Mouse (Mus musculus) lung, embryonic 15.5 days (tissue): ENCODE data around the gene Nln. TPM values are rescaled to one million over a fixed set of nuclear protein-coding genes. Genes with fewer than 3 reads are reported as not detected.
A peak's percentile ranks its signal among the peaks of the same experiment; 100 is the strongest.

ENCODE experiments used
- ATAC-seq: fragments of 200-750 bp; cut with Nextera tagmentation; 2 replicates; pipeline ENCODE4 v1.8.0; 2017; ENCODE audit warnings: moderate number of reproducible peaks, borderline replicate concordance; ENCODE audit not compliant: low FRiP score, low TSS enrichment; ENCODE audit errors: extremely low read depth
- H3K27ac ChIP-seq: fragments of 300-500 bp; sonication (generic); 2 replicates; pipeline ENCODE4 v1.5.1; 2015; ENCODE audit warnings: moderate library complexity, mild to moderate bottlenecking, inconsistent platforms
- H3K27me3 ChIP-seq: fragments of 300-500 bp; sonication (generic); 2 replicates; pipeline ENCODE4 v1.6.1; 2015; ENCODE audit warnings: inconsistent platforms
- H3K36me3 ChIP-seq: fragments of 300-500 bp; sonication (generic); 2 replicates; pipeline ENCODE4 v1.6.1; 2015; ENCODE audit warnings: inconsistent platforms
- H3K4me1 ChIP-seq: fragments of 300-500 bp; sonication (generic); 2 replicates; pipeline ENCODE4 v1.6.1; 2015; ENCODE audit warnings: inconsistent platforms
- H3K4me2 ChIP-seq: fragments of 300-500 bp; sonication (generic); 2 replicates; pipeline ENCODE4 v1.6.1; 2015; ENCODE audit warnings: inconsistent platforms, mild to moderate bottlenecking, moderate library complexity
- H3K4me3 ChIP-seq: fragments of 300-500 bp; sonication (generic); 2 replicates; pipeline ENCODE4 v1.5.1; 2015; ENCODE audit warnings: mild to moderate bottlenecking, inconsistent platforms
- H3K9ac ChIP-seq: fragments of 300-500 bp; sonication (generic); 2 replicates; pipeline ENCODE4 v1.6.1; 2015; ENCODE audit warnings: inconsistent platforms
- H3K9me3 ChIP-seq: fragments of 300-500 bp; sonication (generic); 2 replicates; pipeline ENCODE4 v1.6.1; 2016; ENCODE audit warnings: inconsistent platforms
- WGBS: fragments of 180-500 bp; shearing (Covaris S2); methylation state at CpG from one replicate; pipeline ENCODE4 v1.1.7; 2015; 5-methylcytosine and 5-hydroxymethylcytosine counted together
- polyA plus RNA-seq: library from polyadenylated mRNA; unstranded; fragments of >200 nt; fragmentation: Nextera tagmentation; extraction: Ambion mirVana; gene quantifications from 2 replicates; pipeline ENCODE4 v1.2.1, GENCODE M21; 2015

Nln gene
- polyA plus RNA-seq: 18.6 and 18.7 TPM in 2 replicates

GRCm38 (mm10) chr13:104109288-104109815 is at the start of gene Nln, which contains the start of gene Sgtb:
Gene Nln, minus strand, starts transcription at chr13:104109614.
Gene Sgtb, plus strand, starts transcription at chr13:104109741.
- H3K36me3 ChIP-seq: no peaks in the 10 kb centered on the region
- H3K4me1 ChIP-seq: peaks cover 20% of the 10 kb centered on the region
- no peaks in the 10 kb centered on the region for H3K9me3 ChIP-seq
- H3K27ac ChIP-seq: peak within 1 kb of the TSS; percentile 63
- H3K27me3 ChIP-seq: no peaks in the 10 kb centered on the region
- peak within 1 kb of the TSS; percentile 92 for H3K4me2 ChIP-seq
- peak within 1 kb of the TSS; percentile 61 for H3K9ac ChIP-seq
- H3K4me3 ChIP-seq: peak within 1 kb of the TSS; percentile 79
- 1% methylated on average over 32 of the region's 44 CpGs for WGBS
- ATAC-seq: peak; percentile 98

GRCm38 (mm10) chr13:104155686-104156085 is 46.3 kb upstream of the Nln start:
- Histone ChIP-seq H3K4me3 (no peak overlapping the region), H3K9ac (no peak overlapping the region), H3K27me3 (no peaks in the 10 kb centered on the region), H3K9me3 (no peaks in the 10 kb centered on the region), H3K4me1 (no peaks in the 10 kb centered on the region), H3K36me3 (peaks cover 27% of the 10 kb centered on the region), H3K27ac (no peak overlapping the region), H3K4me2 (no peak overlapping the region)
- no peak for ATAC-seq
- WGBS: 63% methylated on average over 1 of the region's 1 CpGs

GRCm38 (mm10) chr13:104155106-104155505 is 45.7 kb upstream of the Nln start:
- Histone ChIP-seq H3K4me3 (no peak overlapping the region), H3K4me1 (no peaks in the 10 kb centered on the region), H3K36me3 (peaks cover 23% of the 10 kb centered on the region)

GRCm38 (mm10) chr13:104154180-104154579 is 44.8 kb upstream of the Nln start:
- Histone ChIP-seq H3K4me1 (no peaks in the 10 kb centered on the region), H3K9ac (no peak overlapping the region), H3K4me2 (no peak overlapping the region), H3K27ac (no peak overlapping the region), H3K4me3 (no peak overlapping the region), H3K36me3 (peaks cover 18% of the 10 kb centered on the region), H3K9me3 (no peaks in the 10 kb centered on the region), H3K27me3 (no peaks in the 10 kb centered on the region)
- 94% methylated on average over 5 of the region's 5 CpGs for WGBS
- no peak for ATAC-seq

More at GRCm38 (mm10) chr13:104155106-104155505, 45.7 kb upstream of the Nln start:
- 84% methylated on average over 7 of the region's 7 CpGs for WGBS
- no peak overlapping the region for H3K9ac ChIP-seq
- no peak overlapping the region for H3K27ac ChIP-seq
- H3K4me2 ChIP-seq: no peak overlapping the region
- no peak for ATAC-seq
- H3K9me3 ChIP-seq: no peaks in the 10 kb centered on the region
- no peaks in the 10 kb centered on the region for H3K27me3 ChIP-seq

GRCm38 (mm10) chr13:104145646-104146045 is 36.2 kb upstream of the Nln start:
- Histone ChIP-seq H3K27ac (no peak overlapping the region), H3K36me3 (peaks cover 74% of the 10 kb centered on the region), H3K27me3 (no peaks in the 10 kb centered on the region), H3K4me1 (no peaks in the 10 kb centered on the region), H3K9ac (no peak overlapping the region), H3K9me3 (no peaks in the 10 kb centered on the region), H3K4me3 (no peak overlapping the region), H3K4me2 (no peak overlapping the region)
- no peak for ATAC-seq
- 92% methylated on average over 3 of the region's 3 CpGs for WGBS

- 74% methylated on average over 9 of the region's 9 CpGs for WGBS
- Histone ChIP-seq H3K36me3 (peaks cover 75% of the 10 kb centered on the region), H3K9me3 (no peaks in the 10 kb centered on the region), H3K4me2 (no peak overlapping the region), H3K4me3 (no peak overlapping the region), H3K27me3 (no peaks in the 10 kb centered on the region), H3K9ac (no peak overlapping the region), H3K27ac (no peak overlapping the region), H3K4me1 (no peaks in the 10 kb centered on the region)
- no peak for ATAC-seq
Observed at GRCm38 (mm10) chr13:104144871-104145270, 35.5 kb upstream of the Nln start.

- 33% methylated on average over 13 of the region's 13 CpGs for WGBS
- Histone ChIP-seq H3K27me3 (no peaks in the 10 kb centered on the region), H3K4me1 (no peaks in the 10 kb centered on the region), H3K36me3 (peaks cover 33% of the 10 kb centered on the region), H3K9me3 (no peaks in the 10 kb centered on the region), H3K4me2 (peak overlapping the region; percentile 23; the same call in 1 of the 2 replicates), H3K9ac (no peak overlapping the region), H3K4me3 (no peak overlapping the region), H3K27ac (no peak overlapping the region)
- ATAC-seq: no peak
Observed at GRCm38 (mm10) chr13:104139369-104140209, 30.2 kb upstream of the Nln start.

- Histone ChIP-seq H3K4me3 (no peak overlapping the region), H3K4me1 (no peaks in the 10 kb centered on the region), H3K4me2 (no peak overlapping the region), H3K9me3 (no peaks in the 10 kb centered on the region), H3K27me3 (no peaks in the 10 kb centered on the region), H3K9ac (no peak overlapping the region), H3K36me3 (no peaks in the 10 kb centered on the region), H3K27ac (no peak overlapping the region)
- 80% methylated on average over 4 of the region's 4 CpGs for WGBS
- no peak for ATAC-seq
Observed at GRCm38 (mm10) chr13:104134510-104135085, 25.2 kb upstream of the Nln start.

GRCm38 (mm10) chr13:104132561-104132960 is 23.1 kb upstream of the Nln start:
- no peak overlapping the region for H3K27ac ChIP-seq
- H3K9me3 ChIP-seq: no peaks in the 10 kb centered on the region
- no peak for ATAC-seq
- H3K4me1 ChIP-seq: no peaks in the 10 kb centered on the region
- 85% methylated on average over 2 of the region's 2 CpGs for WGBS
- H3K4me3 ChIP-seq: no peak overlapping the region
- H3K4me2 ChIP-seq: no peak overlapping the region
- no peaks in the 10 kb centered on the region for H3K27me3 ChIP-seq
- no peak overlapping the region for H3K9ac ChIP-seq
- no peaks in the 10 kb centered on the region for H3K36me3 ChIP-seq

GRCm38 (mm10) chr13:104123662-104124381 is 14.4 kb upstream of the Nln start:
- Histone ChIP-seq H3K9ac (no peak overlapping the region), H3K9me3 (no peaks in the 10 kb centered on the region)

GRCm38 (mm10) chr13:104122078-104122840 is 12.8 kb upstream of the Nln start:
- no peak overlapping the region for H3K4me3 ChIP-seq
- ATAC-seq: no peak
- no peak overlapping the region for H3K27ac ChIP-seq
- 46% methylated on average over 17 of the region's 17 CpGs for whole genome bisulfite sequencing
- H3K9me3 ChIP-seq: no peaks in the 10 kb centered on the region
- no peak overlapping the region for H3K4me2 ChIP-seq
- H3K4me1 ChIP-seq: no peaks in the 10 kb centered on the region
- H3K9ac ChIP-seq: no peak overlapping the region
- H3K27me3 ChIP-seq: no peaks in the 10 kb centered on the region
- 0 out of 2 replicates have a peak, but pooled peaks cover 3% of the 10 kb centered on the region for H3K36me3 ChIP-seq

More at GRCm38 (mm10) chr13:104123662-104124381, 14.4 kb upstream of the Nln start:
- no peaks in the 10 kb centered on the region for H3K36me3 ChIP-seq
- ATAC-seq: no peak
- H3K4me2 ChIP-seq: no peak overlapping the region
- H3K27me3 ChIP-seq: no peaks in the 10 kb centered on the region
- 92% methylated on average over 20 of the region's 20 CpGs for WGBS
- H3K27ac ChIP-seq: no peak overlapping the region
- no peak overlapping the region for H3K4me3 ChIP-seq
- H3K4me1 ChIP-seq: no peaks in the 10 kb centered on the region
